Comparison of ENCODE assay signal across 4 mouse cellular contexts in genomic region chr11:28371381-28371780, GRCm38 (mm10). TPM values are rescaled to one million over a fixed set of nuclear protein-coding genes. Genes with fewer than 3 reads are reported as not detected.
"Had no signal": no experiment of that assay in that cellular context is flagged by ENCODE, and none has a peak within 500 bp of the region (broad histone marks: within the 10 kb centered on the region; RNA-seq: fewer than 3 reads in every experiment).

No protein-coding gene starts in this region.

RNA-seq across cellular contexts. Expression of gene Gm6685, which starts 31.7 kb away (rescaled TPM):
- polyA plus RNA-seq: neural tube, embryonic 13.5 days; neural tube, embryonic 14.5 days; stomach, embryonic 16.5 days; stomach, postnatal 0 days had no signal
